Mouse (Mus musculus) gastrocnemius, postnatal 4 days (tissue): ENCODE measurements around the gene Alg5. TPM values are rescaled to one million over a fixed set of nuclear protein-coding genes. Genes with fewer than 3 reads are reported as not detected.

ENCODE experiments used
- DNase-seq, 2 experiments: peaks; one replicate each; pipeline ENCODE4 v3.0.0; 2021 to 2022; ENCODE audit warnings: low spot score in 2 of 2, mixed read lengths in 2 of 2
- total RNA-seq, 2 experiments: library from RNA; stranded (reverse); gene quantifications; 2 replicates each; pipeline ENCODE4 v1.2.3; 2021

Gene Alg5
- total RNA-seq, 2 experiments from 2014 or later, result 22.8 to 24.7 TPM

- no peak for DNase-seq
Measured at GRCm38 (mm10) chr3:54790601-54791000, 55.3 kb downstream of the Alg5 start.

GRCm38 (mm10) chr3:54791822-54792677 is 56.7 kb downstream of the Alg5 start:
- no peak for DNase-seq

GRCm38 (mm10) chr3:54793762-54794161 is 58.4 kb downstream of the Alg5 start:
- DNase-seq, result no peak

GRCm38 (mm10) chr3:54795379-54795778 is 60.0 kb downstream of the Alg5 start:
- DNase-seq, result no peak

GRCm38 (mm10) chr3:54795806-54796205 is 60.5 kb downstream of the Alg5 start:
- no peak for DNase-seq

GRCm38 (mm10) chr3:54797211-54797610 is 61.9 kb downstream of the Alg5 start:
- DNase-seq, result peak in 1 of 2 experiments; percentile 30

Other genes starting within 250 kb of the Alg5 start
- 10 to 100 TPM; 41.6 to 49.7 TPM for gene Supt20, start 42.7 kb upstream of the Alg5 start, total RNA-seq
- not detected for gene Gm21958, start 21.2 kb upstream of the Alg5 start, total RNA-seq
- 10 to 100 TPM; 28.9 to 33.7 TPM for gene Exosc8, start 146 bp upstream of the Alg5 start, total RNA-seq
- under 1 TPM; 0.47 to 0.64 TPM for gene Smad9, start 20.0 kb downstream of the Alg5 start, total RNA-seq
- 10 to 100 TPM; 27.2 to 34.0 TPM for gene Rfxap, start 72.3 kb downstream of the Alg5 start, total RNA-seq
- not detected for gene Sertm1, start 180.3 kb downstream of the Alg5 start, total RNA-seq